Mouse (Mus musculus): Measurements from ENCODE around the gene Snx30. TPM values are rescaled to one million over a fixed set of nuclear protein-coding genes. Genes with fewer than 3 reads are reported as not detected.

Snx30 gene
- polyA plus RNA-seq, 1 experiment: 16.0 TPM

DNA sequence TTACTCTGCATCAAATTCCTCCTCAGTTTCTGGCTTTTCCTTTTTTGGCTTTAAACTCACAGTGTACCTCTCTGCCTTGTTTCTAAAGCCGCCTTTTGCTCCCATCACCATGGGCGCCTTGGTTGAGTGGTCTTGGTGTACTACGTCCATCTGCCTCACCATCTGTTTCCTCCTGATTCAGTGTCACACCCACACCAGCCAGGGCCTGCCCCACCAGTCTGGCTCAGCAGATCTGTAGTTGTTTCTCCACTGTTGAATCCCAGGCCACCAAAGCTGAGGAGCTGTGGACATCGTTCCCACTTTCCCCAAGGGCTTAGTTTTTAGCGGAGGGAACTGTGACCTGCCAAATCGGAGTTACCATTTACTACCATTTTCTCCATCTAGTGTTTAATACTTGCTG is 20.0 kb downstream of the Snx30 start:
- TF ChIP-seq CTCF (IDR thresholded peaks at IDR 0.05; ENCODE audit: borderline replicate concordance, extremely low read depth, insufficient read depth, insufficient read length) (no peak), POLR2A (IDR thresholded peaks at IDR 0.05; ENCODE audit: borderline replicate concordance, extremely low read depth, insufficient read depth, insufficient read length, poor library complexity, severe bottlenecking) (no peak)
- DNase-seq (ENCODE audit: low read depth): peak; percentile 50

- DNase-seq (ENCODE audit: low read depth): no peak
- TF ChIP-seq POLR2A (IDR thresholded peaks at IDR 0.05; ENCODE audit: borderline replicate concordance, extremely low read depth, insufficient read depth, insufficient read length, poor library complexity, severe bottlenecking) (no peak), CTCF (IDR thresholded peaks at IDR 0.05; ENCODE audit: borderline replicate concordance, extremely low read depth, insufficient read depth, insufficient read length) (no peak)
Measured at GRCm38 (mm10) chr4:59826381-59826780, 20.7 kb downstream of the Snx30 start.

DNA sequence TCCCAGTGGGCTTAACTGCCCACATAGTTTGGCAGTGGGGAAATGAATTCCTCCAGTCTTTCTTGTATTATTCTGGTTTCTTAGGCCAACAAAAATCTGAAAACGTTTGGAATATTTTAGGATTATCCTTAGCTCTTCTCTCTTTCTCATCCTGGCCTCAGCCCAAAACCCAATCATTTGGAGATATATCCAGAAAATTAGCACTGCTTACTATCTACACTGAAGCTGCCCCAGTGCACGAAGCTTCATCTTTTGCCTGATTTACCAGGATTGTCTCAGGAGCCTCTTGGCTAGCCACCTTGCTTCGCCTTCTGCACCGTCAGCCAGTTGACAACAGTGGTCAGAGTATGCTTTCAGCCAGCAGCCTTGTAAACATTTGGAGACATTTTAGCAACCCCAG is 23.4 kb downstream of the Snx30 start:
- no peak for DNase-seq (ENCODE audit: low read depth)
- TF ChIP-seq POLR2A (IDR thresholded peaks at IDR 0.05; ENCODE audit: borderline replicate concordance, extremely low read depth, insufficient read depth, insufficient read length, poor library complexity, severe bottlenecking): no peak
- no peak for TF ChIP-seq CTCF (IDR thresholded peaks at IDR 0.05; ENCODE audit: borderline replicate concordance, extremely low read depth, insufficient read depth, insufficient read length)

- no peak for DNase-seq (ENCODE audit: low read depth)
- no peak for TF ChIP-seq POLR2A (IDR thresholded peaks at IDR 0.05; ENCODE audit: borderline replicate concordance, extremely low read depth, insufficient read depth, insufficient read length, poor library complexity, severe bottlenecking)
- TF ChIP-seq CTCF (IDR thresholded peaks at IDR 0.05; ENCODE audit: borderline replicate concordance, extremely low read depth, insufficient read depth, insufficient read length): no peak
Measured at GRCm38 (mm10) chr4:59831038-59831437, 25.4 kb downstream of the Snx30 start.

DNA sequence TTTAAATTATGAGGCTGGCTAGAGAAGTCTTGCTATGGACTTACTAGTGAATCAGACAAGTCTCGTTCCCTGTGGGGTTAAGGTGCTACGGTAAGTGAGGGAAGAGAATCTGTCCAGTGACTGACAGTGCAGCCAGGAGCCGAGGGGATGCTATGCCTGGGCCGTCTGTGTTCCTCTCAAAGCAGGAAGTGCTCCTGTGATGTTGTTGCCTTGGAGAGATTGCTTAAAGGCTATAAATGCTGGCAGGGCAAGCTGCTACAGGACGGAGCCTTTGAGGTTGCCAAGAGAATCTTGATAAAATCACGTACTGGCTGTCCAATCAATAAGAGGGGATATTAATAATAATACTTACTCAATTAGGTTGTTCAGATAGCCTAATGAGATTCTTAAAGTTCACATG is 27.2 kb downstream of the Snx30 start:
- DNase-seq (ENCODE audit: low read depth): no peak
- no peak for TF ChIP-seq POLR2A (IDR thresholded peaks at IDR 0.05; ENCODE audit: borderline replicate concordance, extremely low read depth, insufficient read depth, insufficient read length, poor library complexity, severe bottlenecking)
- no peak for TF ChIP-seq CTCF (IDR thresholded peaks at IDR 0.05; ENCODE audit: borderline replicate concordance, extremely low read depth, insufficient read depth, insufficient read length)

DNA sequence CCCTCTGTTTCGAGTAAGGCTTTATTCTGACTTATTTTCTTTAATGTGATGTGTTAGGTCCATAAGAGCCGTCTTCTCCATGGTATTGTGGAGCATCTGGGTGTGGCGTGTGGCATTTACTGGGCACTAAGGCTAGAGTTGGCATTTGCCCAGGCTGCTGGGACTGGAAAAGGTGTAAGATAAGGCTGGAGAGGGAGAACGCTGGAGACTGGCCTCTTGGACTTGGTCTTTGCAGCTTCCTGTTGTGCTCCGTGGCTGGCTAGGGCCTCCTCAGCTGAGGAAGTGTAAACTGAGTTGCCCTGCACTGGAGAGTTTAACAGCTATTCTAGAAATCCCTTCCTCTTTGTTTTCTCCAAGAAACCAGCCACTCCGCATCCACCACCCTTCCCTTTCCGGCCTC is 32.0 kb downstream of the Snx30 start:
- DNase-seq (ENCODE audit: low read depth): no peak
- TF ChIP-seq CTCF (IDR thresholded peaks at IDR 0.05; ENCODE audit: borderline replicate concordance, extremely low read depth, insufficient read depth, insufficient read length) (no peak), POLR2A (IDR thresholded peaks at IDR 0.05; ENCODE audit: borderline replicate concordance, extremely low read depth, insufficient read depth, insufficient read length, poor library complexity, severe bottlenecking) (no peak)

DNA sequence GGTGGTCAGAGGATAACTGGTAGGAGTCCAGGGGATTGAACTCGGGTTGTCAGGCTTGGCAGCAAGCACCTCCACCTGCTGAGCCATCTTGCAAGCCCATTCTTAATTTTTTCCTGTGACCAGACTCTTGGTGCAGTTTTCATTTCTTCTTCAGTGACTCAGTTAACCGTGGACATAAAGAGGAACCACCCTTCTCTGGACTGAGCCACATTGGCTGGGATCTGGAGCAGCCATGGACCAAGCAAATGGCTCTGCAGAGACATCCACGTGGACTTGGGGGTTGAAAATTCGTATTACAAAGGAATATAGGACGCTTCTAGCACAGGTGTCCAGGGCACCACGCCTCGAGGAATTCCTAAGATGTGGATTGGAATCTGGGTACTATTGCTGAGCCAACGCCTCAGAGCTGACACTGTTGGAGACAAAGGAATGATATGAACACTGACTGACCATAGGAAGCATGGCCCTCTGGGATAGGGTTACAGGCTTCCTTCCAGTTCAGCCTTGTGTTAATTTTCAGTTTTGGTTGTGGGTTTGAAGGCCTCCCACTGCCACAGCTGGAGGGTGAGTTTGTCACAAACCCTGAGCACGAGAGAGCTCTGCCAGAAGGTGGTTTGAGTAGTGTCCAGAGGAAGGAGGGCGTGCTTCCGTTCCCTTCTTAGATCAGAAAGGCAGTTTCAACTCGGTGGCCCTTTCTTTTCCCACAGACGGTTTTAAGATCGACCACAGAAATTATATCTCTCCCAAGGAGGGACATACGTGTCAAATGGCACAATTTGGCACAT is 39.0 kb downstream of the Snx30 start:
- no peak for DNase-seq (ENCODE audit: low read depth)
- TF ChIP-seq POLR2A (IDR thresholded peaks at IDR 0.05; ENCODE audit: borderline replicate concordance, extremely low read depth, insufficient read depth, insufficient read length, poor library complexity, severe bottlenecking) (no peak), CTCF (IDR thresholded peaks at IDR 0.05; ENCODE audit: borderline replicate concordance, extremely low read depth, insufficient read depth, insufficient read length) (no peak)

GRCm38 (mm10) chr4:59845245-59845637 is 39.6 kb downstream of the Snx30 start:
- TF ChIP-seq POLR2A (IDR thresholded peaks at IDR 0.05; ENCODE audit: borderline replicate concordance, extremely low read depth, insufficient read depth, insufficient read length, poor library complexity, severe bottlenecking): no peak
- DNase-seq (ENCODE audit: low read depth): no peak

DNA sequence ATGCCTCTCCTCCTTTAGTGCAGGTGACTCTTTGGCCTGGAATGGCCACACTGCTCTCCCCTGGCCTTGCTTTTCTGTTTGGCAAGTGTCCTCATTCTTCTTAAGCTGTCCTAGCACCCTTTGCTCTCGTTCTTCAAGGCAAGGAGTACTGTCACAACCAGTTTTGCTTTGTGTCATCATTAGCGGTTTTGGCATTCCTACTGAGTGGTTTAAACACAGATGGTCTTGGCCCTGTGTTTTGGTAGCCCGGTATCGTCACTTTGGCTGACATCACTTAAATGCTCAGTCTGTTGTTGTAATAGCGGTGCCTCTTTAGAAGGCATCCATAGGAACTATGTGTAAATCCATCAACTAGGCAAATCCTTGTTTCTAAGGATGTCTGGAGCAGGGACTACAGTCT is 41.8 kb downstream of the Snx30 start:
- TF ChIP-seq CTCF (IDR thresholded peaks at IDR 0.05; ENCODE audit: borderline replicate concordance, extremely low read depth, insufficient read depth, insufficient read length) (no peak), POLR2A (IDR thresholded peaks at IDR 0.05; ENCODE audit: borderline replicate concordance, extremely low read depth, insufficient read depth, insufficient read length, poor library complexity, severe bottlenecking) (no peak)

GRCm38 (mm10) chr4:59850181-59850580 is 44.5 kb downstream of the Snx30 start:
- DNase-seq (ENCODE audit: low read depth): peak; percentile 70
- TF ChIP-seq CTCF (IDR thresholded peaks at IDR 0.05; ENCODE audit: borderline replicate concordance, extremely low read depth, insufficient read depth, insufficient read length) (peak; percentile 75), POLR2A (IDR thresholded peaks at IDR 0.05; ENCODE audit: borderline replicate concordance, extremely low read depth, insufficient read depth, insufficient read length, poor library complexity, severe bottlenecking) (no peak)

More for the DNA sequence above, 41.8 kb downstream of the Snx30 start:
- peak; percentile 31 for DNase-seq (ENCODE audit: low read depth)

DNA sequence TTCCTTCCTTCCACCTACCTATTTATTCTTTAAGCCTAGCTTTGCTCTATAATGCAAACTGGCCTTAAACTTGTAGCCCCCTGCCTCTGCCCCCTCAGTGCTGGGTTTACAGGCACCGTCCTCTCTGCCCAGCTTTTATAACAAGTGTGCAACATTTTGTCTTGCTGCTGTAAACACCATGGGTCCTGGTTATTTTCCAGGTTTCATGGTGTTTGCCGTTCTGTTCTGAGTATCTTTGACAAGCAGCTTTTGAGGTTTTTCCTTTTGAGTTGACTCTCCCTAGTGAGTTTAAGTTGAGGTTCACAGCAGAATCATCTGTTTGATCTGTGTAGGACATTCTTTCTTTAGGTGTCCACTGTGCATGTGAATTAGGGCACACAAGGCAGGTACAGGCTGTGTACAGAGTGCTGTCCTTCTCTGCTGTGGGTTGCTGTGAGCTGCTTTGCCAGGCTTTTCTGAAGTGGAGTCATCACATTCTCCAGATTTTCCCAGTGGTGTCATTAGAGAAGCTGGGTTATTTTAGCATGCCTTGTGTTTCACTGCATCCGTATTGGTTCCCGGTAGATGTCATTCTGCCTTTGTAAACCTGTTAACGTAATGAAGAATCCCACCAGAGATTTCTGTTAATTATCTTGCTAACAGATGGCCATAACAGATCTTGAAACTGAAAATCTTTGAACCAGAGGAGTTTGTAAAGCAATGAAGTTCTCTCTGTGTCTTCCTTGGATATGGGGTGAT is 45.4 kb downstream of the Snx30 start:
- peak; percentile 66 for DNase-seq (ENCODE audit: low read depth)
- TF ChIP-seq CTCF (IDR thresholded peaks at IDR 0.05; ENCODE audit: borderline replicate concordance, extremely low read depth, insufficient read depth, insufficient read length) (no peak), POLR2A (IDR thresholded peaks at IDR 0.05; ENCODE audit: borderline replicate concordance, extremely low read depth, insufficient read depth, insufficient read length, poor library complexity, severe bottlenecking) (no peak)

GRCm38 (mm10) chr4:59853155-59853554 is 47.5 kb downstream of the Snx30 start:
- TF ChIP-seq CTCF (IDR thresholded peaks at IDR 0.05; ENCODE audit: borderline replicate concordance, extremely low read depth, insufficient read depth, insufficient read length) (no peak), POLR2A (IDR thresholded peaks at IDR 0.05; ENCODE audit: borderline replicate concordance, extremely low read depth, insufficient read depth, insufficient read length, poor library complexity, severe bottlenecking) (no peak)
- DNase-seq (ENCODE audit: low read depth): no peak
